Mouse (Mus musculus): ENCODE data around the gene Slc22a23. TPM values are rescaled to one million over a fixed set of nuclear protein-coding genes. Genes with fewer than 3 reads are reported as not detected.

The Slc22a23 gene
- polyA plus RNA-seq, 1 experiment from 2014 or later, result 27.0 TPM

GRCm38 (mm10) chr13:34219728-34220127, 125.3 kb downstream of the Slc22a23 start:
- no peak for ATAC-seq (ENCODE audit: low FRiP score)
- Histone ChIP-seq H3K36me3 (replicated peaks; ENCODE audit: control insufficient read depth, insufficient read depth) (no peaks in the 10 kb centered on the region), H3K4me3 (replicated peaks; ENCODE audit: low read length) (no peak overlapping the region), H3K9ac (no peak overlapping the region), H3K4me2 (replicated peaks) (no peak overlapping the region), H3K4me1 (replicated peaks; ENCODE audit: control insufficient read depth, insufficient read depth, low read length) (peaks cover 17% of the 10 kb centered on the region; the same call in 1 of the 2 replicates), H3K27ac (no peak overlapping the region), H3K9me3 (ENCODE audit: control insufficient read depth, low read length) (no peaks in the 10 kb centered on the region), H3K27me3 (ENCODE audit: control insufficient read depth, insufficient read depth, low read length) (no peaks in the 10 kb centered on the region)
- 89% methylated on average over 3 of the region's 3 CpGs for WGBS
- no peak for DNase-seq (ENCODE audit: low spot score)

GRCm38 (mm10) chr13:34218776-34219175, 126.2 kb downstream of the Slc22a23 start:
- Histone ChIP-seq H3K4me1 (replicated peaks; ENCODE audit: control insufficient read depth, insufficient read depth, low read length) (peaks cover 13% of the 10 kb centered on the region; the same call in 1 of the 2 replicates), H3K4me2 (replicated peaks) (no peak overlapping the region), H3K4me3 (replicated peaks; ENCODE audit: low read length) (no peak overlapping the region), H3K27me3 (ENCODE audit: control insufficient read depth, insufficient read depth, low read length) (no peaks in the 10 kb centered on the region), H3K9me3 (ENCODE audit: control insufficient read depth, low read length) (no peaks in the 10 kb centered on the region), H3K36me3 (replicated peaks; ENCODE audit: control insufficient read depth, insufficient read depth) (no peaks in the 10 kb centered on the region), H3K9ac (no peak overlapping the region), H3K27ac (no peak overlapping the region)
- ATAC-seq (ENCODE audit: low FRiP score) (no peak), DNase-seq (ENCODE audit: low spot score) (no peak)
- 75% methylated on average over 3 of the region's 3 CpGs for WGBS

GRCm38 (mm10) chr13:34214855-34215254, 130.1 kb downstream of the Slc22a23 start:
- H3K9ac ChIP-seq, result no peak overlapping the region
- no peak for ATAC-seq (ENCODE audit: low FRiP score)
- no peak overlapping the region for H3K4me3 ChIP-seq (replicated peaks; ENCODE audit: low read length)
- no peaks in the 10 kb centered on the region for H3K9me3 ChIP-seq (ENCODE audit: control insufficient read depth, low read length)
- no peaks in the 10 kb centered on the region for H3K4me1 ChIP-seq (replicated peaks; ENCODE audit: control insufficient read depth, insufficient read depth, low read length)
- WGBS, result 98% methylated on average over 3 of the region's 3 CpGs
- H3K36me3 ChIP-seq (replicated peaks; ENCODE audit: control insufficient read depth, insufficient read depth), result peaks cover 6% of the 10 kb centered on the region; the same call in 1 of the 2 replicates
- H3K4me2 ChIP-seq (replicated peaks), result no peak overlapping the region
- no peak for DNase-seq (ENCODE audit: low spot score)
- H3K27me3 ChIP-seq (ENCODE audit: control insufficient read depth, insufficient read depth, low read length), result no peaks in the 10 kb centered on the region
- H3K27ac ChIP-seq, result no peak overlapping the region

GRCm38 (mm10) chr13:34212735-34213212, 132.2 kb downstream of the Slc22a23 start:
- DNase-seq (ENCODE audit: low spot score) (no peak), ATAC-seq (ENCODE audit: low FRiP score) (no peak)
- WGBS, result 82% methylated on average over 10 of the region's 10 CpGs
- Histone ChIP-seq H3K9ac (no peak overlapping the region), H3K36me3 (replicated peaks; ENCODE audit: control insufficient read depth, insufficient read depth) (peaks cover 6% of the 10 kb centered on the region; the same call in 1 of the 2 replicates), H3K4me3 (replicated peaks; ENCODE audit: low read length) (no peak overlapping the region), H3K4me1 (replicated peaks; ENCODE audit: control insufficient read depth, insufficient read depth, low read length) (no peaks in the 10 kb centered on the region), H3K27me3 (ENCODE audit: control insufficient read depth, insufficient read depth, low read length) (no peaks in the 10 kb centered on the region), H3K4me2 (replicated peaks) (no peak overlapping the region), H3K27ac (no peak overlapping the region), H3K9me3 (ENCODE audit: control insufficient read depth, low read length) (no peaks in the 10 kb centered on the region)

GRCm38 (mm10) chr13:34211261-34211775, 133.7 kb downstream of the Slc22a23 start:
- Histone ChIP-seq H3K4me1 (replicated peaks; ENCODE audit: control insufficient read depth, insufficient read depth, low read length) (no peaks in the 10 kb centered on the region), H3K27me3 (ENCODE audit: control insufficient read depth, insufficient read depth, low read length) (no peaks in the 10 kb centered on the region), H3K4me2 (replicated peaks) (no peak overlapping the region), H3K36me3 (replicated peaks; ENCODE audit: control insufficient read depth, insufficient read depth) (peaks cover 6% of the 10 kb centered on the region; the same call in 1 of the 2 replicates), H3K9me3 (ENCODE audit: control insufficient read depth, low read length) (no peaks in the 10 kb centered on the region), H3K27ac (no peak overlapping the region), H3K4me3 (replicated peaks; ENCODE audit: low read length) (no peak overlapping the region), H3K9ac (no peak overlapping the region)
- ATAC-seq (ENCODE audit: low FRiP score) (no peak), DNase-seq (ENCODE audit: low spot score) (no peak)
- WGBS, result 67% methylated on average over 4 of the region's 4 CpGs

GRCm38 (mm10) chr13:34207714-34208470, 137.1 kb downstream of the Slc22a23 start:
- 77% methylated on average over 6 of the region's 6 CpGs for WGBS
- H3K4me3 ChIP-seq (replicated peaks; ENCODE audit: low read length), result no peak overlapping the region
- H3K27ac ChIP-seq, result no peak overlapping the region
- H3K4me1 ChIP-seq (replicated peaks; ENCODE audit: control insufficient read depth, insufficient read depth, low read length), result no peaks in the 10 kb centered on the region
- H3K27me3 ChIP-seq (ENCODE audit: control insufficient read depth, insufficient read depth, low read length), result no peaks in the 10 kb centered on the region
- H3K9ac ChIP-seq, result no peak overlapping the region
- no peaks in the 10 kb centered on the region for H3K9me3 ChIP-seq (ENCODE audit: control insufficient read depth, low read length)
- ATAC-seq (ENCODE audit: low FRiP score), result no peak
- no peak for DNase-seq (ENCODE audit: low spot score)
- H3K36me3 ChIP-seq (replicated peaks; ENCODE audit: control insufficient read depth, insufficient read depth), result peaks cover 11% of the 10 kb centered on the region
- no peak overlapping the region for H3K4me2 ChIP-seq (replicated peaks)

GRCm38 (mm10) chr13:34205216-34205615, 139.8 kb downstream of the Slc22a23 start:
- Histone ChIP-seq H3K27me3 (ENCODE audit: control insufficient read depth, insufficient read depth, low read length) (no peaks in the 10 kb centered on the region), H3K27ac (no peak overlapping the region), H3K36me3 (replicated peaks; ENCODE audit: control insufficient read depth, insufficient read depth) (peaks cover 10% of the 10 kb centered on the region; the same call in 1 of the 2 replicates), H3K4me1 (replicated peaks; ENCODE audit: control insufficient read depth, insufficient read depth, low read length) (no peaks in the 10 kb centered on the region), H3K9ac (no peak overlapping the region), H3K9me3 (ENCODE audit: control insufficient read depth, low read length) (no peaks in the 10 kb centered on the region), H3K4me3 (replicated peaks; ENCODE audit: low read length) (no peak overlapping the region), H3K4me2 (replicated peaks) (no peak overlapping the region)
- ATAC-seq (ENCODE audit: low FRiP score), result no peak
- no peak for DNase-seq (ENCODE audit: low spot score)
- 93% methylated on average over 3 of the region's 3 CpGs for WGBS

GRCm38 (mm10) chr13:34195676-34196075, 149.3 kb downstream of the Slc22a23 start:
- DNase-seq (ENCODE audit: low spot score), result no peak
- H3K9ac ChIP-seq, result no peak overlapping the region
- H3K9me3 ChIP-seq (ENCODE audit: control insufficient read depth, low read length), result no peaks in the 10 kb centered on the region
- WGBS, result 100% methylated on average over 1 of the region's 1 CpGs
- H3K27me3 ChIP-seq (ENCODE audit: control insufficient read depth, insufficient read depth, low read length), result no peaks in the 10 kb centered on the region
- no peaks in the 10 kb centered on the region for H3K4me1 ChIP-seq (replicated peaks; ENCODE audit: control insufficient read depth, insufficient read depth, low read length)
- H3K36me3 ChIP-seq (replicated peaks; ENCODE audit: control insufficient read depth, insufficient read depth), result peaks cover 38% of the 10 kb centered on the region
- no peak overlapping the region for H3K27ac ChIP-seq
- H3K4me2 ChIP-seq (replicated peaks), result no peak overlapping the region
- no peak overlapping the region for H3K4me3 ChIP-seq (replicated peaks; ENCODE audit: low read length)
- no peak for ATAC-seq (ENCODE audit: low FRiP score)

- ATAC-seq (ENCODE audit: low FRiP score) (no peak), DNase-seq (ENCODE audit: low spot score) (no peak)
- H3K4me3 ChIP-seq (replicated peaks; ENCODE audit: low read length), result no peak overlapping the region
- no peaks in the 10 kb centered on the region for H3K4me1 ChIP-seq (replicated peaks; ENCODE audit: control insufficient read depth, insufficient read depth, low read length)
- no peak overlapping the region for H3K4me2 ChIP-seq (replicated peaks)
- no peaks in the 10 kb centered on the region for H3K27me3 ChIP-seq (ENCODE audit: control insufficient read depth, insufficient read depth, low read length)
- no peak overlapping the region for H3K27ac ChIP-seq
- peaks cover 33% of the 10 kb centered on the region for H3K36me3 ChIP-seq (replicated peaks; ENCODE audit: control insufficient read depth, insufficient read depth)
- H3K9me3 ChIP-seq (ENCODE audit: control insufficient read depth, low read length), result no peaks in the 10 kb centered on the region
- WGBS, result 42% methylated on average over 8 of the region's 8 CpGs
- no peak overlapping the region for H3K9ac ChIP-seq
These were observed 151.6 kb downstream of the Slc22a23 start for GRCm38 (mm10) chr13:34193384-34193783.
